Mouse (Mus musculus) forebrain, embryonic 11.5 days (tissue): Measurements from ENCODE around the gene Nhlrc4. TPM values are rescaled to one million over a fixed set of nuclear protein-coding genes. Genes with fewer than 3 reads are reported as not detected.

Source experiments
- ATAC-seq: fragments of 200-750 bp; cut with Nextera tagmentation; replicated peaks from 2 replicates; pipeline ENCODE4 v1.8.0; 2017; ENCODE audit warnings: moderate TSS enrichment; ENCODE audit not compliant: low FRiP score
- DNase-seq: peaks from one replicate; pipeline ENCODE4 v3.0.0-alpha.2; 2017; ENCODE audit warnings: low spot score
- H3K27ac ChIP-seq: fragments of 300-500 bp; sonication (generic); 2 replicates; pipeline ENCODE4 v1.5.1; 2014; ENCODE audit warnings: low read depth, low read length
- H3K27me3 ChIP-seq: fragments of 300-500 bp; sonication (generic); 2 replicates; pipeline ENCODE4 v1.6.1; 2014; ENCODE audit warnings: mild to moderate bottlenecking, low read length, mixed read lengths; ENCODE audit not compliant: control insufficient read depth, insufficient read depth
- H3K36me3 ChIP-seq: fragments of 300-500 bp; sonication (generic); 2 replicates; pipeline ENCODE4 v1.6.1; 2014; ENCODE audit warnings: mild to moderate bottlenecking, low read length, moderate library complexity, mixed read lengths; ENCODE audit not compliant: control insufficient read depth, insufficient read depth
- H3K4me1 ChIP-seq: fragments of 300-500 bp; sonication (generic); replicated peaks from 2 replicates; pipeline ENCODE4 v1.6.1; 2014; ENCODE audit warnings: low read length, mixed read lengths; ENCODE audit not compliant: control insufficient read depth, insufficient read depth
- H3K4me2 ChIP-seq: fragments of 300-500 bp; sonication (generic); 2 replicates; pipeline ENCODE4 v1.6.1; 2014; ENCODE audit warnings: low read depth, mild to moderate bottlenecking, low read length, moderate library complexity, mixed read lengths; ENCODE audit not compliant: severe bottlenecking
- H3K4me3 ChIP-seq: fragments of 300-500 bp; sonication (generic); 2 replicates; pipeline ENCODE4 v1.5.1; 2014; ENCODE audit warnings: low read depth, low read length
- H3K9ac ChIP-seq: fragments of 300-500 bp; sonication (generic); 2 replicates; pipeline ENCODE4 v1.6.1; 2014; ENCODE audit warnings: low read length
- H3K9me3 ChIP-seq: fragments of 300-500 bp; sonication (generic); 2 replicates; pipeline ENCODE4 v1.6.1; 2016; ENCODE audit warnings: low read length, mixed read lengths; ENCODE audit not compliant: control insufficient read depth
- WGBS: fragments of 180-500 bp; shearing (Covaris S2); extraction: QIAGEN DNeasy Blood & Tissue Kit; methylation state at CpG from one replicate; pipeline ENCODE4 v1.1.7; 2014; 5-methylcytosine and 5-hydroxymethylcytosine counted together
- polyA plus RNA-seq: library from polyadenylated mRNA; unstranded; fragments of >200 nt; fragmentation: Nextera tagmentation; extraction: Ambion mirVana; gene quantifications from 2 replicates; pipeline ENCODE4 v1.2.1, GENCODE M21; 2014

The Nhlrc4 gene
- polyA plus RNA-seq, 1 experiment from 2014 or later = 0.59 TPM

GRCm38 (mm10) chr17:25962413-25962905, 17.7 kb upstream of the Nhlrc4 start:
- no peaks in the 10 kb centered on the region for H3K9me3 ChIP-seq
- 90% methylated on average over 7 of the region's 7 CpGs for WGBS
- H3K36me3 ChIP-seq = no peaks in the 10 kb centered on the region
- H3K9ac ChIP-seq = no peak overlapping the region
- no peaks in the 10 kb centered on the region for H3K4me1 ChIP-seq
- DNase-seq (no peak), ATAC-seq (no peak)
- no peak overlapping the region for H3K4me3 ChIP-seq
- H3K27me3 ChIP-seq = no peaks in the 10 kb centered on the region
- no peak overlapping the region for H3K27ac ChIP-seq
- H3K4me2 ChIP-seq = no peak overlapping the region

GRCm38 (mm10) chr17:25961566-25961965, 16.8 kb upstream of the Nhlrc4 start:
- Histone ChIP-seq H3K27me3 (no peaks in the 10 kb centered on the region), H3K4me3 (no peak overlapping the region), H3K36me3 (no peaks in the 10 kb centered on the region), H3K4me1 (no peaks in the 10 kb centered on the region), H3K27ac (no peak overlapping the region), H3K9me3 (no peaks in the 10 kb centered on the region), H3K9ac (no peak overlapping the region), H3K4me2 (no peak overlapping the region)
- 91% methylated on average over 5 of the region's 5 CpGs for WGBS
- ATAC-seq (no peak), DNase-seq (peak; percentile 46)

GRCm38 (mm10) chr17:25959630-25960467, 15.1 kb upstream of the Nhlrc4 start:
- Histone ChIP-seq H3K27me3 (no peaks in the 10 kb centered on the region), H3K4me3 (no peak overlapping the region), H3K9me3 (no peaks in the 10 kb centered on the region), H3K9ac (no peak overlapping the region), H3K4me1 (no peaks in the 10 kb centered on the region), H3K27ac (no peak overlapping the region), H3K4me2 (no peak overlapping the region), H3K36me3 (no peaks in the 10 kb centered on the region)
- no peak for ATAC-seq
- no peak for DNase-seq
- WGBS = 92% methylated on average over 23 of the region's 23 CpGs

GRCm38 (mm10) chr17:25958771-25959494, 14.2 kb upstream of the Nhlrc4 start:
- H3K36me3 ChIP-seq = no peaks in the 10 kb centered on the region
- DNase-seq (no peak), ATAC-seq (no peak)
- no peak overlapping the region for H3K27ac ChIP-seq
- no peaks in the 10 kb centered on the region for H3K4me1 ChIP-seq
- H3K9ac ChIP-seq = no peak overlapping the region
- no peaks in the 10 kb centered on the region for H3K9me3 ChIP-seq
- H3K4me2 ChIP-seq = no peak overlapping the region
- no peaks in the 10 kb centered on the region for H3K27me3 ChIP-seq
- 94% methylated on average over 11 of the region's 11 CpGs for WGBS
- no peak overlapping the region for H3K4me3 ChIP-seq

- Histone ChIP-seq H3K36me3 (no peaks in the 10 kb centered on the region), H3K27me3 (peaks cover 9% of the 10 kb centered on the region), H3K9me3 (no peaks in the 10 kb centered on the region), H3K4me1 (no peaks in the 10 kb centered on the region), H3K9ac (no peak overlapping the region), H3K27ac (no peak overlapping the region), H3K4me2 (no peak overlapping the region), H3K4me3 (no peak overlapping the region)
- 82% methylated on average over 14 of the region's 14 CpGs for WGBS
- ATAC-seq = no peak
- no peak for DNase-seq
These were observed 12.9 kb upstream of the Nhlrc4 start for GRCm38 (mm10) chr17:25957586-25958051.

- 84% methylated on average over 7 of the region's 7 CpGs for WGBS
These were observed 11.9 kb upstream of the Nhlrc4 start for GRCm38 (mm10) chr17:25956631-25957030.

GRCm38 (mm10) chr17:25956201-25956600, 11.4 kb upstream of the Nhlrc4 start:
- Histone ChIP-seq H3K9me3 (no peaks in the 10 kb centered on the region), H3K9ac (no peak overlapping the region), H3K36me3 (no peaks in the 10 kb centered on the region), H3K27ac (no peak overlapping the region), H3K27me3 (peaks cover 23% of the 10 kb centered on the region), H3K4me1 (peaks cover 9% of the 10 kb centered on the region; the same call in 1 of the 2 replicates), H3K4me3 (no peak overlapping the region), H3K4me2 (no peak overlapping the region)
- ATAC-seq (no peak), DNase-seq (no peak)
- WGBS = 90% methylated on average over 7 of the region's 7 CpGs

More at GRCm38 (mm10) chr17:25956631-25957030, 11.9 kb upstream of the Nhlrc4 start:
- no peaks in the 10 kb centered on the region for H3K9me3 ChIP-seq
- no peak overlapping the region for H3K4me3 ChIP-seq
- no peak for DNase-seq
- no peak overlapping the region for H3K27ac ChIP-seq
- peaks cover 5% of the 10 kb centered on the region; the same call in 1 of the 2 replicates for H3K4me1 ChIP-seq
- H3K27me3 ChIP-seq = peaks cover 19% of the 10 kb centered on the region
- no peak for ATAC-seq
- H3K9ac ChIP-seq = no peak overlapping the region
- H3K4me2 ChIP-seq = no peak overlapping the region
- H3K36me3 ChIP-seq = no peaks in the 10 kb centered on the region

GRCm38 (mm10) chr17:25955736-25956135, 11.0 kb upstream of the Nhlrc4 start:
- no peak overlapping the region for H3K4me3 ChIP-seq
- no peak overlapping the region for H3K27ac ChIP-seq
- no peak overlapping the region for H3K4me2 ChIP-seq
- no peaks in the 10 kb centered on the region for H3K9me3 ChIP-seq
- no peak for ATAC-seq
- no peaks in the 10 kb centered on the region for H3K36me3 ChIP-seq
- peaks cover 27% of the 10 kb centered on the region for H3K27me3 ChIP-seq
- DNase-seq = no peak
- no peak overlapping the region for H3K9ac ChIP-seq
- peaks cover 9% of the 10 kb centered on the region; the same call in 1 of the 2 replicates for H3K4me1 ChIP-seq
- 69% methylated on average over 3 of the region's 3 CpGs for WGBS
